Mouse (Mus musculus): Measurements from ENCODE around the gene Znrf1. TPM values are rescaled to one million over a fixed set of nuclear protein-coding genes. Genes with fewer than 3 reads are reported as not detected.

The Znrf1 gene
- polyA plus RNA-seq, 1 experiment from 2014 or later: 39.3 TPM

DNA sequence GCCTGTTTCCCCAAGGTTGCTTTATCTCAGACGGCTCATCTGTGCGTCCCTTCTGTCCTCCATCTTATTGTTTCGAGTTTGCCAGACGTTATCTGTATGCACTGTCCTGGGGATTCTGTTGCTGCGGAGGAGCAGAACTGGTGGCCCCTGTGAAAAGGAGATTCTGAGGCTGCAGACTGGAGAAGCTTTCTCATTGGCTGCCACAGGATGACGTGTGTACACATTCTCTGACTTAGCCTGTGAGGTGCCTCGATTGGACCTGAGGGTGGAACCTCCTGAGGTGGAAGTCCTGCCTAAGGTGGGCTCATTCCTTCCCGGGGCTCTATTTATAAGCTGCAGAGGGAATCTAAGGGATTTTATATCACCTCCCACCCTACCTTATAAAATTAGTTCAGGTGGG, 37.7 kb downstream of the Znrf1 start:
- Histone ChIP-seq H3K27ac (replicated peaks; ENCODE audit: low read depth, low read length) (no peak overlapping the region), H3K4me2 (ENCODE audit: low read depth, low read length) (no peak overlapping the region), H3K9ac (replicated peaks; ENCODE audit: low read length) (no peak overlapping the region), H3K4me1 (ENCODE audit: control insufficient read depth, insufficient read depth, low read length) (no peaks in the 10 kb centered on the region), H3K9me3 (replicated peaks; ENCODE audit: control insufficient read depth, low read length) (no peaks in the 10 kb centered on the region), H3K27me3 (ENCODE audit: control insufficient read depth, insufficient read depth, low read length) (no peaks in the 10 kb centered on the region), H3K36me3 (replicated peaks; ENCODE audit: control insufficient read depth, insufficient read depth, low read depth, low read length) (no peaks in the 10 kb centered on the region), H3K4me3 (ENCODE audit: low read depth, low read length) (no peak overlapping the region)
- WGBS: 26% methylated on average over 8 of the region's 8 CpGs
- peak; percentile 59 for ATAC-seq (replicated peaks; ENCODE audit: insufficient number of reproducible peaks, low FRiP score, low TSS enrichment, low read depth)
- no peak for DNase-seq (ENCODE audit: low spot score)

- DNase-seq (ENCODE audit: low spot score) (no peak), ATAC-seq (replicated peaks; ENCODE audit: insufficient number of reproducible peaks, low FRiP score, low TSS enrichment, low read depth) (no peak)
- Histone ChIP-seq H3K4me1 (ENCODE audit: control insufficient read depth, insufficient read depth, low read length) (no peaks in the 10 kb centered on the region), H3K9ac (replicated peaks; ENCODE audit: low read length) (no peak overlapping the region), H3K4me2 (ENCODE audit: low read depth, low read length) (no peak overlapping the region), H3K4me3 (ENCODE audit: low read depth, low read length) (no peak overlapping the region), H3K36me3 (replicated peaks; ENCODE audit: control insufficient read depth, insufficient read depth, low read depth, low read length) (no peaks in the 10 kb centered on the region), H3K27ac (replicated peaks; ENCODE audit: low read depth, low read length) (no peak overlapping the region), H3K9me3 (replicated peaks; ENCODE audit: control insufficient read depth, low read length) (no peaks in the 10 kb centered on the region), H3K27me3 (ENCODE audit: control insufficient read depth, insufficient read depth, low read length) (no peaks in the 10 kb centered on the region)
- 81% methylated on average over 2 of the region's 2 CpGs for WGBS
Observed at GRCm38 (mm10) chr8:111574016-111574415, 38.1 kb downstream of the Znrf1 start.

GRCm38 (mm10) chr8:111575492-111575891, 39.6 kb downstream of the Znrf1 start:
- Histone ChIP-seq H3K9ac (replicated peaks; ENCODE audit: low read length) (no peak overlapping the region), H3K4me2 (ENCODE audit: low read depth, low read length) (no peak overlapping the region), H3K27ac (replicated peaks; ENCODE audit: low read depth, low read length) (no peak overlapping the region), H3K27me3 (ENCODE audit: control insufficient read depth, insufficient read depth, low read length) (no peaks in the 10 kb centered on the region), H3K9me3 (replicated peaks; ENCODE audit: control insufficient read depth, low read length) (no peaks in the 10 kb centered on the region), H3K4me1 (ENCODE audit: control insufficient read depth, insufficient read depth, low read length) (no peaks in the 10 kb centered on the region), H3K4me3 (ENCODE audit: low read depth, low read length) (no peak overlapping the region), H3K36me3 (replicated peaks; ENCODE audit: control insufficient read depth, insufficient read depth, low read depth, low read length) (no peaks in the 10 kb centered on the region)
- WGBS: 93% methylated on average over 4 of the region's 4 CpGs
- ATAC-seq (replicated peaks; ENCODE audit: insufficient number of reproducible peaks, low FRiP score, low TSS enrichment, low read depth): no peak
- DNase-seq (ENCODE audit: low spot score): no peak

GRCm38 (mm10) chr8:111576501-111576900, 40.6 kb downstream of the Znrf1 start:
- DNase-seq (ENCODE audit: low spot score) (no peak), ATAC-seq (replicated peaks; ENCODE audit: insufficient number of reproducible peaks, low FRiP score, low TSS enrichment, low read depth) (no peak)
- H3K9me3 ChIP-seq (replicated peaks; ENCODE audit: control insufficient read depth, low read length): no peaks in the 10 kb centered on the region
- no peaks in the 10 kb centered on the region for H3K4me1 ChIP-seq (ENCODE audit: control insufficient read depth, insufficient read depth, low read length)
- no peak overlapping the region for H3K9ac ChIP-seq (replicated peaks; ENCODE audit: low read length)
- H3K27ac ChIP-seq (replicated peaks; ENCODE audit: low read depth, low read length): no peak overlapping the region
- H3K4me2 ChIP-seq (ENCODE audit: low read depth, low read length): no peak overlapping the region
- no peak overlapping the region for H3K4me3 ChIP-seq (ENCODE audit: low read depth, low read length)
- H3K36me3 ChIP-seq (replicated peaks; ENCODE audit: control insufficient read depth, insufficient read depth, low read depth, low read length): no peaks in the 10 kb centered on the region
- H3K27me3 ChIP-seq (ENCODE audit: control insufficient read depth, insufficient read depth, low read length): no peaks in the 10 kb centered on the region

- Histone ChIP-seq H3K4me2 (ENCODE audit: low read depth, low read length) (no peak overlapping the region), H3K4me1 (ENCODE audit: control insufficient read depth, insufficient read depth, low read length) (no peaks in the 10 kb centered on the region), H3K4me3 (ENCODE audit: low read depth, low read length) (no peak overlapping the region), H3K27me3 (ENCODE audit: control insufficient read depth, insufficient read depth, low read length) (no peaks in the 10 kb centered on the region), H3K36me3 (replicated peaks; ENCODE audit: control insufficient read depth, insufficient read depth, low read depth, low read length) (no peaks in the 10 kb centered on the region), H3K9me3 (replicated peaks; ENCODE audit: control insufficient read depth, low read length) (no peaks in the 10 kb centered on the region), H3K27ac (replicated peaks; ENCODE audit: low read depth, low read length) (no peak overlapping the region), H3K9ac (replicated peaks; ENCODE audit: low read length) (no peak overlapping the region)
- DNase-seq (ENCODE audit: low spot score) (no peak), ATAC-seq (replicated peaks; ENCODE audit: insufficient number of reproducible peaks, low FRiP score, low TSS enrichment, low read depth) (no peak)
- 91% methylated on average over 9 of the region's 9 CpGs for WGBS
Observed at GRCm38 (mm10) chr8:111577880-111578533, 42.1 kb downstream of the Znrf1 start.

GRCm38 (mm10) chr8:111579318-111579717, 43.4 kb downstream of the Znrf1 start:
- Histone ChIP-seq H3K4me3 (ENCODE audit: low read depth, low read length) (no peak overlapping the region), H3K4me1 (ENCODE audit: control insufficient read depth, insufficient read depth, low read length) (no peaks in the 10 kb centered on the region), H3K27me3 (ENCODE audit: control insufficient read depth, insufficient read depth, low read length) (no peaks in the 10 kb centered on the region), H3K27ac (replicated peaks; ENCODE audit: low read depth, low read length) (no peak overlapping the region), H3K36me3 (replicated peaks; ENCODE audit: control insufficient read depth, insufficient read depth, low read depth, low read length) (no peaks in the 10 kb centered on the region), H3K9me3 (replicated peaks; ENCODE audit: control insufficient read depth, low read length) (no peaks in the 10 kb centered on the region), H3K9ac (replicated peaks; ENCODE audit: low read length) (no peak overlapping the region), H3K4me2 (ENCODE audit: low read depth, low read length) (no peak overlapping the region)
- DNase-seq (ENCODE audit: low spot score) (no peak), ATAC-seq (replicated peaks; ENCODE audit: insufficient number of reproducible peaks, low FRiP score, low TSS enrichment, low read depth) (no peak)
- WGBS: 93% methylated on average over 1 of the region's 1 CpGs

GRCm38 (mm10) chr8:111580306-111580705, 44.4 kb downstream of the Znrf1 start:
- H3K4me3 ChIP-seq (ENCODE audit: low read depth, low read length): no peak overlapping the region
- DNase-seq (ENCODE audit: low spot score): no peak
- H3K27me3 ChIP-seq (ENCODE audit: control insufficient read depth, insufficient read depth, low read length): no peaks in the 10 kb centered on the region
- H3K4me2 ChIP-seq (ENCODE audit: low read depth, low read length): no peak overlapping the region
- H3K9ac ChIP-seq (replicated peaks; ENCODE audit: low read length): no peak overlapping the region
- no peaks in the 10 kb centered on the region for H3K4me1 ChIP-seq (ENCODE audit: control insufficient read depth, insufficient read depth, low read length)
- H3K36me3 ChIP-seq (replicated peaks; ENCODE audit: control insufficient read depth, insufficient read depth, low read depth, low read length): no peaks in the 10 kb centered on the region
- no peaks in the 10 kb centered on the region for H3K9me3 ChIP-seq (replicated peaks; ENCODE audit: control insufficient read depth, low read length)
- H3K27ac ChIP-seq (replicated peaks; ENCODE audit: low read depth, low read length): no peak overlapping the region
- WGBS: 91% methylated on average over 3 of the region's 3 CpGs
- ATAC-seq (replicated peaks; ENCODE audit: insufficient number of reproducible peaks, low FRiP score, low TSS enrichment, low read depth): no peak

- H3K27ac ChIP-seq (replicated peaks; ENCODE audit: low read depth, low read length): no peak overlapping the region
- WGBS: 89% methylated on average over 3 of the region's 3 CpGs
- H3K4me1 ChIP-seq (ENCODE audit: control insufficient read depth, insufficient read depth, low read length): no peaks in the 10 kb centered on the region
- ATAC-seq (replicated peaks; ENCODE audit: insufficient number of reproducible peaks, low FRiP score, low TSS enrichment, low read depth) (no peak), DNase-seq (ENCODE audit: low spot score) (no peak)
- H3K9ac ChIP-seq (replicated peaks; ENCODE audit: low read length): no peak overlapping the region
- H3K4me3 ChIP-seq (ENCODE audit: low read depth, low read length): no peak overlapping the region
- no peaks in the 10 kb centered on the region for H3K27me3 ChIP-seq (ENCODE audit: control insufficient read depth, insufficient read depth, low read length)
- H3K4me2 ChIP-seq (ENCODE audit: low read depth, low read length): no peak overlapping the region
- H3K36me3 ChIP-seq (replicated peaks; ENCODE audit: control insufficient read depth, insufficient read depth, low read depth, low read length): no peaks in the 10 kb centered on the region
- H3K9me3 ChIP-seq (replicated peaks; ENCODE audit: control insufficient read depth, low read length): no peaks in the 10 kb centered on the region
Observed at GRCm38 (mm10) chr8:111582386-111582785, 46.5 kb downstream of the Znrf1 start.
